Mouse (Mus musculus) bone marrow, adult 2 months (tissue): ENCODE data around the gene Gclc.

Experiments
- CTCF ChIP-seq: fragments of 200-500 bp; IDR thresholded peaks from 2 replicates; pipeline ENCODE4 v1.5.1; 2011; ENCODE audit warnings: low read length, control low read depth; ENCODE audit not compliant: control insufficient read depth, insufficient read depth
- POLR2A ChIP-seq: fragments of 200-500 bp; IDR thresholded peaks from 2 replicates; pipeline ENCODE4 v1.6.1; 2011; ENCODE audit warnings: low read depth, mild to moderate bottlenecking, control low read depth, low read length, borderline replicate concordance; ENCODE audit not compliant: control insufficient read depth

- TF ChIP-seq CTCF: no peak
- no peak for TF ChIP-seq POLR2A
Observed at GRCm38 (mm10) chr9:77737298-77738041, 16.9 kb upstream of the Gclc start.
